Comparison of ENCODE assay signal across 12 mouse cellular contexts in the genomic region with DNA sequence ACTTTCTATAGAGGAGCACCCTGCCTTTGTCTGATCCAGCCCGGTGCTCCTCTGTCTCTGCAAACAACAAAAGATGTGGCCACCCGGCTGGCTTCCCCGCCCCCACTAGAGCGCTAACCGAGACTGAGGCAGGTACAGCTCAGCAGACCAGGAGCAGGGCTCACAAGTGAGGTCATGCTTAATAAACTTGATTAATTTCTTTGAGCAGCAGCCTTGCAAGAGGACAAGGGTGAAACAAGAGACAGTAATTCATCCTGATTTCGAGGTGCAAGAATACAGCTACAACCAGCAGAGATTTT. TPM values are rescaled to one million over a fixed set of nuclear protein-coding genes. Genes with fewer than 3 reads are reported as not detected.
DNase-seq lines count a peak whose midpoint lies in the region; ATAC-seq and TF ChIP-seq lines count a peak whose summit lies in the region.
"Had no signal": no experiment of that assay in that cellular context is flagged by ENCODE, and none has a peak within 500 bp of the region (broad histone marks: within the 10 kb centered on the region; RNA-seq: fewer than 3 reads in every experiment).

No protein-coding gene starts in this region.

- H3K9ac ChIP-seq in forebrain, embryonic 14.5 days (ENCODE audit: low read length), result peak overlapping the region; percentile 45; the same call in 1 of the 2 replicates
- H3K9ac ChIP-seq in midbrain, embryonic 12.5 days (replicated peaks), result no peak overlapping the region
- H3K9ac ChIP-seq: liver, embryonic 13.5 days had no signal

- no peaks in the 10 kb centered on the region for H3K27me3 ChIP-seq in forebrain, embryonic 14.5 days (replicated peaks; ENCODE audit: control insufficient read depth, insufficient read depth, low read length)
- H3K27me3 ChIP-seq in midbrain, embryonic 12.5 days, result 0 out of 2 replicates have a peak, but pooled peaks cover 3% of the 10 kb centered on the region
- H3K27me3 ChIP-seq in limb, embryonic 10.5 days (ENCODE audit: low read depth, poor library complexity, severe bottlenecking), result no peaks in the 10 kb centered on the region

- ATAC-seq in forebrain, embryonic 14.5 days, result peak; percentile 74
- peak; percentile 53; the same call in 1 of the 2 replicates for ATAC-seq in midbrain, embryonic 12.5 days (ENCODE audit: low FRiP score, low read depth)
- ATAC-seq: CD4-positive, CD25-positive, alpha-beta regulatory T cell, adult 4 months had no signal

- H3K4me2 ChIP-seq in forebrain, embryonic 14.5 days (ENCODE audit: low read length), result no peak overlapping the region
- H3K4me2 ChIP-seq in midbrain, embryonic 12.5 days (replicated peaks), result no peak overlapping the region
- H3K4me2 ChIP-seq: liver, embryonic 13.5 days had no signal

- H3K36me3 ChIP-seq in forebrain, embryonic 14.5 days (ENCODE audit: control insufficient read depth, insufficient read depth, low read length), result no peaks in the 10 kb centered on the region
- H3K36me3 ChIP-seq in midbrain, embryonic 12.5 days, result no peaks in the 10 kb centered on the region
- no peaks in the 10 kb centered on the region for H3K36me3 ChIP-seq in limb, embryonic 10.5 days
- H3K36me3 ChIP-seq: liver, embryonic 13.5 days had no signal

- TF ChIP-seq CTCF in layer of hippocampus, adult 2 months (conservative IDR thresholded peaks at IDR 0.05), result no peak

- intact Hi-C loops in gastrocnemius, postnatal 14 days (cut with DNase I; ENCODE audit: low total_unique reads), result loop anchor here (5.0 kb wide), 1 partner anchor 157 kb away; no protein-coding TSS in a partner anchor

- WGBS in forebrain, embryonic 14.5 days, result 9% methylated on average over 6 of the region's 6 CpGs
- WGBS in midbrain, embryonic 12.5 days, result 7% methylated on average over 6 of the region's 6 CpGs
- WGBS in limb, embryonic 10.5 days, result 29% methylated on average over 6 of the region's 6 CpGs

- H3K4me1 ChIP-seq in forebrain, embryonic 14.5 days (ENCODE audit: control insufficient read depth, insufficient read depth, low read length), result peaks cover 14% of the 10 kb centered on the region
- H3K4me1 ChIP-seq in midbrain, embryonic 12.5 days, result peaks cover 17% of the 10 kb centered on the region
- peaks cover 13% of the 10 kb centered on the region for H3K4me1 ChIP-seq in limb, embryonic 10.5 days

- no peaks in the 10 kb centered on the region for H3K9me3 ChIP-seq in forebrain, embryonic 14.5 days (replicated peaks; ENCODE audit: control insufficient read depth, low read length)
- no peaks in the 10 kb centered on the region for H3K9me3 ChIP-seq in midbrain, embryonic 12.5 days
- no peaks in the 10 kb centered on the region for H3K9me3 ChIP-seq in limb, embryonic 10.5 days (replicated peaks)
- H3K9me3 ChIP-seq: liver, embryonic 13.5 days had no signal

- DNase-seq in layer of hippocampus, adult 2 months (ENCODE audit: low spot score in 2 of 2), result no peak
- DNase-seq in layer of hippocampus, adult 11-12 months (ENCODE audit: low spot score), result no peak
- DNase-seq in forebrain, embryonic 14.5 days (ENCODE audit: low spot score), result no peak
- DNase-seq in left cerebral cortex, adult 8-10 months (ENCODE audit: low spot score in 2 of 2), result no peak
- DNase-seq in gastrocnemius, postnatal 14 days, result no peak
- no peak for DNase-seq in limb, embryonic 10.5 days (ENCODE audit: low spot score)
- no peak for DNase-seq in testis, postnatal 14 days (ENCODE audit: low spot score)
- DNase-seq: cerebellum, adult 9-11 months; heart, adult 2 months; liver, embryonic 13.5 days had no signal

- peak overlapping the region; percentile 62; the same call in 1 of the 2 replicates for H3K27ac ChIP-seq in layer of hippocampus, adult 2 months
- peak overlapping the region; percentile 76 for H3K27ac ChIP-seq in forebrain, embryonic 14.5 days (ENCODE audit: low read depth, low read length)
- H3K27ac ChIP-seq in midbrain, embryonic 12.5 days (replicated peaks), result peak overlapping the region; percentile 30
- no peak overlapping the region for H3K27ac ChIP-seq in limb, embryonic 10.5 days
- H3K27ac ChIP-seq: heart, adult 2 months; liver, embryonic 13.5 days had no signal

- H3K4me3 ChIP-seq in layer of hippocampus, adult 2 months, result no peak overlapping the region
- no peak overlapping the region for H3K4me3 ChIP-seq in forebrain, embryonic 14.5 days (ENCODE audit: low read depth, low read length)
- no peak overlapping the region for H3K4me3 ChIP-seq in midbrain, embryonic 12.5 days
- H3K4me3 ChIP-seq in limb, embryonic 10.5 days, result no peak overlapping the region
- H3K4me3 ChIP-seq: heart, adult 2 months; liver, embryonic 13.5 days had no signal

RNA-seq across cellular contexts. Expression of a gene that starts 8.5 kb away (rescaled TPM):
- total RNA-seq in layer of hippocampus, adult 2 months (2021), result 1 to 10 TPM; 6.4 to 6.9 TPM
- polyA plus RNA-seq in forebrain, embryonic 14.5 days (2014; fragmentation: Nextera tagmentation; extraction: Ambion mirVana), result 0.77 and 0.78 TPM in 2 replicates
- polyA plus RNA-seq in midbrain, embryonic 12.5 days (2016; fragmentation: Nextera tagmentation; extraction: Ambion mirVana), result 0.45 and 0.79 TPM in 2 replicates
- total RNA-seq in left cerebral cortex, adult 8-10 months (2022), result 1 to 10 TPM; 1.3 to 1.9 (median 1.7) TPM
- total RNA-seq in gastrocnemius, postnatal 14 days (2021), result 1 to 10 TPM; 2.7 to 2.9 TPM
- polyA plus RNA-seq in limb, embryonic 10.5 days (2016; fragmentation: Nextera tagmentation; extraction: Ambion mirVana), result 2.2 TPM in 2 replicates

RNA-seq across cellular contexts. Expression of a gene that starts 22.5 kb away (rescaled TPM):
- 1 to 10 TPM; 3.1 to 3.2 TPM for total RNA-seq in layer of hippocampus, adult 2 months (2021)
- polyA plus RNA-seq in forebrain, embryonic 14.5 days (2014; fragmentation: Nextera tagmentation; extraction: Ambion mirVana), result 8.0 and 8.9 TPM in 2 replicates
- 14.9 and 17.3 TPM in 2 replicates for polyA plus RNA-seq in midbrain, embryonic 12.5 days (2016; fragmentation: Nextera tagmentation; extraction: Ambion mirVana)
- 1 to 10 TPM; 2.1 to 4.8 (median 2.9) TPM for total RNA-seq in left cerebral cortex, adult 8-10 months (2022)
- 1 to 10 TPM in 1 of 2 experiments, under 1 TPM in 1; 1.00 to 1.6 TPM for total RNA-seq in gastrocnemius, postnatal 14 days (2021)
- 33.0 and 33.5 TPM in 2 replicates for polyA plus RNA-seq in limb, embryonic 10.5 days (2016; fragmentation: Nextera tagmentation; extraction: Ambion mirVana)

RNA-seq across cellular contexts. Expression of a gene that starts 22.6 kb away (rescaled TPM):
- 10 to 100 TPM; 14.0 to 16.2 TPM for total RNA-seq in layer of hippocampus, adult 2 months (2021)
- polyA plus RNA-seq in forebrain, embryonic 14.5 days (2014; fragmentation: Nextera tagmentation; extraction: Ambion mirVana), result 34.0 and 34.5 TPM in 2 replicates
- polyA plus RNA-seq in midbrain, embryonic 12.5 days (2016; fragmentation: Nextera tagmentation; extraction: Ambion mirVana), result 29.5 and 33.5 TPM in 2 replicates
- total RNA-seq in left cerebral cortex, adult 8-10 months (2022), result 10 to 100 TPM; 13.1 to 15.3 (median 14.9) TPM
- 1 to 10 TPM; 5.6 to 5.7 TPM for total RNA-seq in gastrocnemius, postnatal 14 days (2021)
- 40.8 and 42.3 TPM in 2 replicates for polyA plus RNA-seq in limb, embryonic 10.5 days (2016; fragmentation: Nextera tagmentation; extraction: Ambion mirVana)

RNA-seq across cellular contexts. Expression of a gene that starts 47.2 kb away (rescaled TPM):
- total RNA-seq in layer of hippocampus, adult 2 months (2021), result 10 to 100 TPM; 15.6 to 17.1 TPM
- polyA plus RNA-seq in forebrain, embryonic 14.5 days (2014; fragmentation: Nextera tagmentation; extraction: Ambion mirVana), result 8.5 and 11.1 TPM in 2 replicates
- 9.6 and 10.6 TPM in 2 replicates for polyA plus RNA-seq in midbrain, embryonic 12.5 days (2016; fragmentation: Nextera tagmentation; extraction: Ambion mirVana)
- 10 to 100 TPM; 11.4 to 13.9 (median 12.4) TPM for total RNA-seq in left cerebral cortex, adult 8-10 months (2022)
- total RNA-seq in gastrocnemius, postnatal 14 days (2021), result under 1 TPM; 0.11 to 0.23 TPM
- 0.59 and 0.68 TPM in 2 replicates for polyA plus RNA-seq in limb, embryonic 10.5 days (2016; fragmentation: Nextera tagmentation; extraction: Ambion mirVana)
- polyA plus RNA-seq: CD4-positive, CD25-positive, alpha-beta regulatory T cell, adult 4 months had no signal
